ENCODE assay signal across 8 mouse cellular contexts in genomic region chr2:58565267-58565666, GRCm38 (mm10). TPM values are rescaled to one million over a fixed set of nuclear protein-coding genes. Genes with fewer than 3 reads are reported as not detected.
DNase-seq lines count a peak whose midpoint lies in the region; ATAC-seq and TF ChIP-seq lines count a peak whose summit lies in the region.

No protein-coding gene starts in this region.

- no peak overlapping the region for H3K27ac ChIP-seq in cerebellum, adult 2 months (ENCODE audit: insufficient read depth, low read length)
- H3K27ac ChIP-seq in hindbrain, postnatal 0 days = no peak overlapping the region
- no peak overlapping the region for H3K27ac ChIP-seq in liver, embryonic 14.5 days

- no peaks in the 10 kb centered on the region for H3K36me3 ChIP-seq in hindbrain, postnatal 0 days (ENCODE audit: insufficient read depth, low read length)
- no peaks in the 10 kb centered on the region for H3K36me3 ChIP-seq in liver, embryonic 14.5 days (replicated peaks; ENCODE audit: control insufficient read depth, insufficient read depth, low read depth)

- H3K27me3 ChIP-seq in cerebellum, adult 2 months (ENCODE audit: control insufficient read depth, insufficient read depth, low read length) = no peaks in the 10 kb centered on the region
- no peaks in the 10 kb centered on the region for H3K27me3 ChIP-seq in hindbrain, postnatal 0 days (ENCODE audit: insufficient read depth, low read length)
- H3K27me3 ChIP-seq in liver, embryonic 14.5 days (ENCODE audit: control insufficient read depth, insufficient read depth, low read length) = peaks cover 24% of the 10 kb centered on the region

- no peak for TF ChIP-seq POLR2A in cerebellum, adult 2 months (IDR thresholded peaks at IDR 0.05; ENCODE audit: borderline replicate concordance, insufficient read depth, low read length)

- peaks cover 13% of the 10 kb centered on the region for H3K4me1 ChIP-seq in cerebellum, adult 2 months (ENCODE audit: control insufficient read depth, insufficient read depth, low read length)
- H3K4me1 ChIP-seq in hindbrain, postnatal 0 days (ENCODE audit: insufficient read depth, low read length) = peaks cover 19% of the 10 kb centered on the region
- H3K4me1 ChIP-seq in liver, embryonic 14.5 days (replicated peaks; ENCODE audit: control insufficient read depth in 2 of 2, insufficient read depth in 2 of 2, low read length in 1 of 2) = peaks cover 0 to 7% of the 10 kb centered on the region in 2 experiments; a peak in 2 of 4 replicates

- TF ChIP-seq CTCF in cerebellum, adult 2 months (IDR thresholded peaks at IDR 0.05; ENCODE audit: borderline replicate concordance, insufficient read depth, low read depth, low read length) = no peak
- TF ChIP-seq CTCF in hindbrain, postnatal 0 days (IDR thresholded peaks at IDR 0.05; ENCODE audit: low read depth) = no peak
- no peak for TF ChIP-seq CTCF in liver, embryonic 14.5 days (IDR thresholded peaks at IDR 0.05; ENCODE audit: low read depth)

- ATAC-seq in hindbrain, postnatal 0 days = no peak
- ATAC-seq in liver, embryonic 14.5 days (ENCODE audit: insufficient read depth) = no peak

- peak overlapping the region; percentile 40 for H3K9ac ChIP-seq in hindbrain, postnatal 0 days (replicated peaks; ENCODE audit: low read length)
- no peak overlapping the region for H3K9ac ChIP-seq in liver, embryonic 14.5 days (replicated peaks)

- H3K4me2 ChIP-seq in hindbrain, postnatal 0 days (ENCODE audit: low read depth, low read length) = peak overlapping the region; percentile 72
- H3K4me2 ChIP-seq in liver, embryonic 14.5 days (ENCODE audit: low read depth) = peak overlapping the region; percentile 61

- 10% methylated on average over 6 of the region's 6 CpGs for WGBS in cerebellum, adult 2 months
- 31% methylated on average over 6 of the region's 6 CpGs for WGBS in hindbrain, postnatal 0 days
- 56% methylated on average over 6 of the region's 6 CpGs for WGBS in liver, embryonic 14.5 days (ENCODE audit: insufficient replicate concordance)

- peak; percentile 70 for DNase-seq in adrenal gland, adult 2 months
- peak; percentile 72 to 81 for DNase-seq in cerebellum, adult 2 months
- peak; percentile 73 for DNase-seq in gastrocnemius, adult 18-20 months (ENCODE audit: low spot score)
- no peak for DNase-seq in hindbrain, postnatal 0 days (ENCODE audit: low spot score)
- DNase-seq in liver, embryonic 14.5 days (ENCODE audit: low read depth in 3 of 3, low spot score in 3 of 3) = no peak
- peak; percentile 45 for DNase-seq in right cerebral cortex, postnatal 14 days
- DNase-seq in embryo, embryonic 10.5 days (ENCODE audit: low spot score) = no peak
- DNase-seq in spleen, postnatal 4 days (ENCODE audit: low spot score in 2 of 2) = no peak

- TF ChIP-seq EP300 in liver, embryonic 14.5 days (IDR thresholded peaks at IDR 0.05; ENCODE audit: low read depth) = no peak

- peak overlapping the region; percentile 47 for H3K4me3 ChIP-seq in cerebellum, adult 2 months (replicated peaks; ENCODE audit: insufficient read depth, low read depth, low read length)
- H3K4me3 ChIP-seq in hindbrain, postnatal 0 days (ENCODE audit: low read length) = peak overlapping the region; percentile 93
- peak overlapping the region; percentile 1 to 34 for H3K4me3 ChIP-seq in liver, embryonic 14.5 days (ENCODE audit: insufficient read depth in 1 of 2, low read depth in 2 of 2, low read length in 2 of 2)

- H3K9me3 ChIP-seq in hindbrain, postnatal 0 days (ENCODE audit: low read length) = no peaks in the 10 kb centered on the region
- no peaks in the 10 kb centered on the region for H3K9me3 ChIP-seq in liver, embryonic 14.5 days (ENCODE audit: control insufficient read depth, low read length)

RNA-seq across cellular contexts. Expression of gene Acvr1, which starts 1.7 kb away (rescaled TPM):
- total RNA-seq in adrenal gland, adult 2 months (2021) = 10 to 100 TPM; 34.1 to 40.5 TPM
- 6.9 and 8.6 TPM in 2 replicates for polyA plus RNA-seq in adrenal gland, adult 2 months (2012; rRNA removed)
- polyA plus RNA-seq in cerebellum, adult 2 months (2012; rRNA removed) = 18.5 and 18.7 TPM in 2 replicates
- 10 to 100 TPM; 20.6 to 26.8 TPM for total RNA-seq in gastrocnemius, adult 18-20 months (2021)
- 11.5 and 12.5 TPM in 2 replicates for total RNA-seq in hindbrain, postnatal 0 days (2014; rRNA removed)
- 4.9 and 5.0 TPM in 2 replicates for polyA plus RNA-seq in hindbrain, postnatal 0 days (2015; fragmentation: Nextera tagmentation; extraction: Ambion mirVana)
- 3.0 and 3.3 TPM in 2 replicates for polyA plus RNA-seq in liver, embryonic 14.5 days (2012; rRNA removed)
- 2.0 and 2.7 TPM in 2 replicates for polyA plus RNA-seq in liver, embryonic 14.5 days (2014; fragmentation: Nextera tagmentation; extraction: Ambion mirVana)

RNA-seq across cellular contexts. Expression of gene Upp2, which starts 1.8 kb away (rescaled TPM):
- 10 to 100 TPM; 14.5 to 16.7 TPM for total RNA-seq in adrenal gland, adult 2 months (2021)
- polyA plus RNA-seq in adrenal gland, adult 2 months (2012; rRNA removed) = 7.5 and 11.3 TPM in 2 replicates
- 27.2 and 38.2 TPM in 2 replicates for polyA plus RNA-seq in cerebellum, adult 2 months (2012; rRNA removed)
- 1 to 10 TPM; 2.1 to 3.1 TPM for total RNA-seq in gastrocnemius, adult 18-20 months (2021)
- total RNA-seq in hindbrain, postnatal 0 days (2014; rRNA removed) = 6.8 and 7.8 TPM in 2 replicates
- 10.4 and 11.8 TPM in 2 replicates for polyA plus RNA-seq in hindbrain, postnatal 0 days (2015; fragmentation: Nextera tagmentation; extraction: Ambion mirVana)
- 1.1 TPM in 2 replicates for polyA plus RNA-seq in liver, embryonic 14.5 days (2012; rRNA removed)
- polyA plus RNA-seq in liver, embryonic 14.5 days (2014; fragmentation: Nextera tagmentation; extraction: Ambion mirVana) = 1.1 and 1.4 TPM in 2 replicates

Comparison
In these comparisons a context has a peak if more than half of its experiments do, and no peak if none do; other contexts are left out.
1. DNase-seq: peak in adrenal gland, adult 2 months (single experiment), cerebellum, adult 2 months (2 of 2), gastrocnemius, adult 18-20 months (single experiment) and right cerebral cortex, postnatal 14 days (single experiment); none in hindbrain, postnatal 0 days (single experiment), liver, embryonic 14.5 days (0 of 3), embryo, embryonic 10.5 days (single experiment) and spleen, postnatal 4 days (0 of 2).
2. H3K4me3 ChIP-seq: peak in every context shown above with its lines; median percentile 93 in hindbrain, postnatal 0 days; 47 in cerebellum, adult 2 months; 18 in liver, embryonic 14.5 days.